In genomic region chr11:104332105-104332504, GRCm38 (mm10) we compare ENCODE assay signal across 21 mouse cellular contexts.
DNase-seq lines count a peak whose midpoint lies in the region; ATAC-seq and TF ChIP-seq lines count a peak whose summit lies in the region.
"Had no signal": no experiment of that assay in that cellular context is flagged by ENCODE, and none has a peak within 500 bp of the region (broad histone marks: within the 10 kb centered on the region; RNA-seq: fewer than 3 reads in every experiment).

No protein-coding gene starts in this region.

- H3K9me3 ChIP-seq in forebrain, embryonic 15.5 days, result no peaks in the 10 kb centered on the region
- no peaks in the 10 kb centered on the region for H3K9me3 ChIP-seq in forebrain, embryonic 16.5 days (ENCODE audit: control insufficient read depth, low read length)
- H3K9me3 ChIP-seq in hindbrain, embryonic 16.5 days (ENCODE audit: control insufficient read depth, low read length), result no peaks in the 10 kb centered on the region
- H3K9me3 ChIP-seq in hindbrain, embryonic 11.5 days (ENCODE audit: control insufficient read depth, low read length), result no peaks in the 10 kb centered on the region
- H3K9me3 ChIP-seq in midbrain, embryonic 14.5 days (ENCODE audit: control insufficient read depth, low read length), result no peaks in the 10 kb centered on the region
- H3K9me3 ChIP-seq in midbrain, embryonic 10.5 days (replicated peaks), result no peaks in the 10 kb centered on the region
- H3K9me3 ChIP-seq in neural tube, embryonic 14.5 days (ENCODE audit: control insufficient read depth, low read length), result no peaks in the 10 kb centered on the region
- H3K9me3 ChIP-seq: heart, embryonic 12.5 days had no signal

- H3K4me1 ChIP-seq in forebrain, embryonic 15.5 days, result no peaks in the 10 kb centered on the region
- H3K4me1 ChIP-seq in forebrain, embryonic 16.5 days (replicated peaks; ENCODE audit: control insufficient read depth, insufficient read depth, low read length), result no peaks in the 10 kb centered on the region
- H3K4me1 ChIP-seq in hindbrain, embryonic 16.5 days (ENCODE audit: control insufficient read depth, insufficient read depth, low read depth, low read length), result no peaks in the 10 kb centered on the region
- no peaks in the 10 kb centered on the region for H3K4me1 ChIP-seq in hindbrain, embryonic 11.5 days (replicated peaks; ENCODE audit: control insufficient read depth, insufficient read depth, low read length)
- H3K4me1 ChIP-seq in midbrain, embryonic 14.5 days (ENCODE audit: control insufficient read depth, insufficient read depth, low read length), result no peaks in the 10 kb centered on the region
- no peaks in the 10 kb centered on the region for H3K4me1 ChIP-seq in midbrain, embryonic 10.5 days
- no peaks in the 10 kb centered on the region for H3K4me1 ChIP-seq in neural tube, embryonic 14.5 days (ENCODE audit: control insufficient read depth, insufficient read depth, low read length)
- H3K4me1 ChIP-seq in kidney, adult 2 months (ENCODE audit: control insufficient read depth, insufficient read depth, low read length), result no peaks in the 10 kb centered on the region

- no peak for DNase-seq in hindbrain, embryonic 11.5 days (ENCODE audit: low spot score)
- DNase-seq in midbrain, embryonic 14.5 days, result no peak
- DNase-seq in midbrain, embryonic 10.5 days (ENCODE audit: low spot score), result no peak
- no peak for DNase-seq in kidney, adult 2 months
- DNase-seq: adrenal gland, postnatal 25 days; cerebellum, adult 18-20 months; cerebellum, postnatal 36 days; heart, postnatal 14 days; kidney, adult 9 months; kidney, postnatal 25 days; left cerebral cortex, postnatal 4 days; liver; right cerebral cortex, postnatal 14 days; thymus, adult 18-20 months had no signal

- H3K4me3 ChIP-seq in forebrain, embryonic 15.5 days, result no peak overlapping the region
- H3K4me3 ChIP-seq in forebrain, embryonic 16.5 days (replicated peaks; ENCODE audit: low read length), result no peak overlapping the region
- H3K4me3 ChIP-seq in hindbrain, embryonic 16.5 days (ENCODE audit: low read length), result no peak overlapping the region
- no peak overlapping the region for H3K4me3 ChIP-seq in hindbrain, embryonic 11.5 days (ENCODE audit: low read depth, low read length)
- no peak overlapping the region for H3K4me3 ChIP-seq in midbrain, embryonic 14.5 days (replicated peaks; ENCODE audit: low read depth, low read length)
- H3K4me3 ChIP-seq in midbrain, embryonic 10.5 days, result no peak overlapping the region
- H3K4me3 ChIP-seq in neural tube, embryonic 14.5 days (ENCODE audit: low read depth, low read length), result no peak overlapping the region
- no peak overlapping the region for H3K4me3 ChIP-seq in kidney, adult 2 months (ENCODE audit: insufficient read depth, low read depth, low read length)
- H3K4me3 ChIP-seq: heart, embryonic 12.5 days; left cerebral cortex, adult 2 months had no signal

- H3K4me2 ChIP-seq in forebrain, embryonic 15.5 days (replicated peaks), result no peak overlapping the region
- no peak overlapping the region for H3K4me2 ChIP-seq in forebrain, embryonic 16.5 days (ENCODE audit: low read length)
- H3K4me2 ChIP-seq in hindbrain, embryonic 16.5 days (ENCODE audit: low read length), result no peak overlapping the region
- H3K4me2 ChIP-seq in hindbrain, embryonic 11.5 days (replicated peaks; ENCODE audit: low read depth, low read length), result no peak overlapping the region
- H3K4me2 ChIP-seq in midbrain, embryonic 14.5 days (ENCODE audit: low read length), result no peak overlapping the region
- no peak overlapping the region for H3K4me2 ChIP-seq in neural tube, embryonic 14.5 days (ENCODE audit: low read depth, low read length)
- H3K4me2 ChIP-seq: heart, embryonic 12.5 days had no signal

- WGBS in forebrain, embryonic 15.5 days, result 73% methylated on average over 5 of the region's 5 CpGs
- WGBS in forebrain, embryonic 16.5 days, result 75% methylated on average over 5 of the region's 5 CpGs
- 81% methylated on average over 5 of the region's 5 CpGs for WGBS in hindbrain, embryonic 16.5 days
- 94% methylated on average over 5 of the region's 5 CpGs for WGBS in hindbrain, embryonic 11.5 days
- 94% methylated on average over 5 of the region's 5 CpGs for WGBS in midbrain, embryonic 14.5 days
- 89% methylated on average over 5 of the region's 5 CpGs for WGBS in midbrain, embryonic 10.5 days
- WGBS in neural tube, embryonic 14.5 days, result 94% methylated on average over 5 of the region's 5 CpGs
- WGBS in kidney, adult 2 months, result 84% methylated on average over 5 of the region's 5 CpGs

- TF ChIP-seq POLR2A in kidney, adult 2 months (IDR thresholded peaks at IDR 0.05; ENCODE audit: low read depth, low read length), result no peak

- peaks cover 63% of the 10 kb centered on the region for H3K36me3 ChIP-seq in forebrain, embryonic 15.5 days
- H3K36me3 ChIP-seq in forebrain, embryonic 16.5 days (ENCODE audit: control insufficient read depth, insufficient read depth), result peaks cover 38% of the 10 kb centered on the region
- H3K36me3 ChIP-seq in hindbrain, embryonic 16.5 days (ENCODE audit: control insufficient read depth, insufficient read depth, low read length), result peaks cover 32% of the 10 kb centered on the region
- H3K36me3 ChIP-seq in hindbrain, embryonic 11.5 days (ENCODE audit: control insufficient read depth, insufficient read depth, low read length), result peaks cover 15% of the 10 kb centered on the region
- H3K36me3 ChIP-seq in midbrain, embryonic 14.5 days (ENCODE audit: control insufficient read depth, insufficient read depth, low read length), result peaks cover 84% of the 10 kb centered on the region
- H3K36me3 ChIP-seq in midbrain, embryonic 10.5 days, result peaks cover 64% of the 10 kb centered on the region
- peaks cover 59% of the 10 kb centered on the region for H3K36me3 ChIP-seq in neural tube, embryonic 14.5 days (ENCODE audit: control insufficient read depth, insufficient read depth, low read length)
- H3K36me3 ChIP-seq in kidney, adult 2 months (ENCODE audit: control insufficient read depth, insufficient read depth, low read length), result peaks cover 3% of the 10 kb centered on the region

- H3K27me3 ChIP-seq in forebrain, embryonic 15.5 days, result no peaks in the 10 kb centered on the region
- H3K27me3 ChIP-seq in forebrain, embryonic 16.5 days (replicated peaks; ENCODE audit: control insufficient read depth, insufficient read depth, low read length), result no peaks in the 10 kb centered on the region
- H3K27me3 ChIP-seq in hindbrain, embryonic 16.5 days (replicated peaks; ENCODE audit: control insufficient read depth, insufficient read depth, low read length), result no peaks in the 10 kb centered on the region
- no peaks in the 10 kb centered on the region for H3K27me3 ChIP-seq in hindbrain, embryonic 11.5 days (ENCODE audit: control insufficient read depth, insufficient read depth, low read length)
- no peaks in the 10 kb centered on the region for H3K27me3 ChIP-seq in midbrain, embryonic 14.5 days (ENCODE audit: control insufficient read depth, insufficient read depth, low read length)
- H3K27me3 ChIP-seq in midbrain, embryonic 10.5 days (ENCODE audit: low read depth, poor library complexity, severe bottlenecking), result no peaks in the 10 kb centered on the region
- no peaks in the 10 kb centered on the region for H3K27me3 ChIP-seq in neural tube, embryonic 14.5 days (ENCODE audit: control insufficient read depth, insufficient read depth, low read length)
- no peaks in the 10 kb centered on the region for H3K27me3 ChIP-seq in kidney, adult 2 months (replicated peaks; ENCODE audit: control insufficient read depth, insufficient read depth, low read length)
- H3K27me3 ChIP-seq: heart, embryonic 12.5 days had no signal

- H3K27ac ChIP-seq in forebrain, embryonic 15.5 days (replicated peaks), result peak overlapping the region; percentile 12
- H3K27ac ChIP-seq in forebrain, embryonic 16.5 days (ENCODE audit: low read length), result no peak overlapping the region; the same call in 1 of the 2 replicates
- peak overlapping the region; percentile 63 for H3K27ac ChIP-seq in hindbrain, embryonic 16.5 days (ENCODE audit: low read depth, low read length)
- no peak overlapping the region for H3K27ac ChIP-seq in hindbrain, embryonic 11.5 days (ENCODE audit: low read depth, low read length)
- 0 out of 2 replicates have a peak overlapping the region, but pooled peaks have one; percentile 41 for H3K27ac ChIP-seq in midbrain, embryonic 14.5 days (replicated peaks; ENCODE audit: low read depth, low read length)
- no peak overlapping the region for H3K27ac ChIP-seq in midbrain, embryonic 10.5 days (replicated peaks)
- H3K27ac ChIP-seq in neural tube, embryonic 14.5 days (ENCODE audit: low read depth, low read length), result peak overlapping the region; percentile 34; the same call in 1 of the 2 replicates
- H3K27ac ChIP-seq in kidney, adult 2 months (ENCODE audit: insufficient read depth, low read depth, low read length), result no peak overlapping the region

- no peak overlapping the region for H3K9ac ChIP-seq in forebrain, embryonic 15.5 days (replicated peaks)
- H3K9ac ChIP-seq in forebrain, embryonic 16.5 days (replicated peaks; ENCODE audit: low read depth, low read length), result no peak overlapping the region
- H3K9ac ChIP-seq in hindbrain, embryonic 16.5 days (ENCODE audit: low read depth, low read length), result no peak overlapping the region
- no peak overlapping the region for H3K9ac ChIP-seq in hindbrain, embryonic 11.5 days (ENCODE audit: low read depth, low read length)
- H3K9ac ChIP-seq in midbrain, embryonic 14.5 days (replicated peaks; ENCODE audit: low read length), result no peak overlapping the region
- no peak overlapping the region for H3K9ac ChIP-seq in neural tube, embryonic 14.5 days (replicated peaks; ENCODE audit: low read depth, low read length)
- H3K9ac ChIP-seq: heart, embryonic 12.5 days had no signal

- no peak for TF ChIP-seq CTCF in kidney, adult 2 months (conservative IDR thresholded peaks at IDR 0.05; ENCODE audit: insufficient read depth, insufficient read length, low read depth, low read length)

- ATAC-seq in forebrain, embryonic 15.5 days (replicated peaks), result no peak
- ATAC-seq in forebrain, embryonic 16.5 days, result no peak
- no peak for ATAC-seq in hindbrain, embryonic 16.5 days
- no peak for ATAC-seq in hindbrain, embryonic 11.5 days (ENCODE audit: low FRiP score)
- ATAC-seq in midbrain, embryonic 14.5 days (ENCODE audit: low FRiP score, low TSS enrichment), result no peak
- no peak for ATAC-seq in neural tube, embryonic 14.5 days (ENCODE audit: low read depth)
- ATAC-seq: activated CD4-positive, CD25-positive, alpha-beta regulatory T cell, adult 4 months had no signal

Comparison
In these comparisons a context has a peak if more than half of its experiments do, and no peak if none do; other contexts are left out.
1. H3K27ac ChIP-seq: peak in forebrain, embryonic 15.5 days (single experiment), hindbrain, embryonic 16.5 days (single experiment), midbrain, embryonic 14.5 days (single experiment) and neural tube, embryonic 14.5 days (single experiment); none in forebrain, embryonic 16.5 days (single experiment), hindbrain, embryonic 11.5 days (single experiment), midbrain, embryonic 10.5 days (single experiment) and kidney, adult 2 months (single experiment).